Mouse (Mus musculus) retina, embryonic 14.5 days (tissue): ENCODE results near the gene Dapk2.
"Not testable (repeated sequence)": the region's sequence is repeated elsewhere in the genome, so short reads cannot be mapped to it uniquely, and the experiment has no call there.

ENCODE experiments used
- DNase-seq: peaks from one replicate; pipeline ENCODE4 v3.0.0-alpha.2; 2015; ENCODE audit warnings: low spot score

The Dapk2 gene

DNA sequence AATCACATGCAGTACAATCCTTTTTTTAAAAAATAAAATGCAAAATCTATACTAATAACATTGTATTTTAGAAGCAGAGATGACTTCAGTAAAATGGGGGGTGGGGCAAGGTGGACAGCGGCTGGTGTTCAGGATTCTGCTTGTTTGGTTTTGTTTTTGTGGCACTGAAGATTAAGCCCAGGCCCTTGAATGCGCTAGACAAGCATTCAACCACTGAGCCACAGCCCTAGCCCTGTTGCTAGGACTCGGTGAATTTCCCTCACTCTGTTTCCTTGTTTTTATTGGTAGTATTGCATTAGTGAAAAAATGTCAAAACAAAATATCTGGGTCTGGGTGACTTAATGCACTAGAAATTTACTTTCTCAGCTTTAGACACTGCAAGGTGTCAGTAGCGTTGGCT, 118.0 kb downstream of the Dapk2 start:
- no peak for DNase-seq

DNA sequence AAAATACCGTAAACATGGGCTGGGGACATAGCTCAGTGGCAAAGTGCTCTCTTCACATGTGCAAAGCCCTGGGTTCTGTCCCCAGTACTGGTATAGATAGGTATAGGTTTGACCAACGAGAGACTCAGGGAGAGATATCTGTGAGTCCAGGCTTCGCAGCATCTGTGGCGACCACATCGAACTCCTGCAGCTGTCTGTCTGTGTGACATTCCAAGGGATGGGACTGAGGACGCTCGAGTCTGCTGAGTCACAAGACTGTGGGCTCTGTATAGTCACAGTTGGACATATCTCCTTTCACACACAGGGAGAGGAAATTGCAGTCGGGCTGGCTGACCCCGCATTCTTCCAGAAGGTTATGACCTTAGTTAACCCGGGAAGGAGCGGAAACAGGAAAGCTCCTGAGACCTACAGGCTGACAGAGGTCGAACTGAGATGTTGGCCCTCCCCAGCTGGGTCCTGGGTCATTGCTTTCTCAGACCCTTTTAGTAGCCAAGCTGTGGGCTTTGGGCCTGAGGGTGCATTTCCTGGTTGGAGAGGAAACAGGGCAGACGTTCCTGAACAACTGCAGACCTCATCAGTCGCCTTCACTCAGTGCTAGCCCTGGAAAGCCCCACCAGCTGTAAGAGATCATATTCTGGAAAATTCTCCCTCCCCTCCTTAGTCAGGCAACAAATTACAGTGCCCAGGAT, 118.8 kb downstream of the Dapk2 start:
- DNase-seq, result peak; percentile 31

DNA sequence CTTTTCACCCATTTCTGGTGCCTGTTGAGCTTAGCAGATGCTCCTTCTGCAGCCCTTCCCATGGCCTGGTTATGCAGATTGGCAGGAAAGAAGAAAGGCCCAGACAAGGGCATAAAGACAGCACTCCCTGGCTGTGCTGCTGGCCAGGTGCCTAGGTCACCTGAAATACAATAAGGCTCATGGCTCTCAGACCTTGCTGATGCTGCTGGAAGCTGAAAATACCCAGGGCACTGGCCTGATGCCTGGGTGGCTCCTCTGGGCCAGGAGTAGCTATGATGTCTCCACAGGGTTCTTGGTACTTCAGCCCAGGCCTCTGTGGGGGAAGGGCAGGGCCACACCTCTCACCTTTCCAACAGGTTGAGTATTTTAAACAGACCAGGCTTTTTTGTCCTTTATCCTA, 121.6 kb downstream of the Dapk2 start:
- no peak for DNase-seq

DNA sequence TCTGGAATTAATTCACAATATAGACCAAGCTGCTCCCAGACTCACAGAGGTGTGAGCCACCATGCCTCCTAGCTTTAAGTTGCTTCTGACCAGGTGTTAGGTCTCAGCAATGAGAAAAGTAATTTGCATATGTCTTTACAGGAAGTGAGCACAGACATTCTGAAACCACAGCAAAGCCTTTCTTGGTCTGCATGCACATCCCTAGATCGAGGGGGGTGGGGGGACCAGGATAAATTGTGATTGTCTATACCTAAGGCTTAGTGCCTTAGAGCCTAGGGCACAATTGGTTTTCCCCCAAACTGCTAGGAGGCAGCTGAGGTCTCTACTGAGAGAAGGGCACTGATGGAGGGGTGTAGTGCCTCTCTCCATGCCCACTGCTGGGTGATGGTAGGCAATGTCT, 122.5 kb downstream of the Dapk2 start:
- no peak for DNase-seq

DNA sequence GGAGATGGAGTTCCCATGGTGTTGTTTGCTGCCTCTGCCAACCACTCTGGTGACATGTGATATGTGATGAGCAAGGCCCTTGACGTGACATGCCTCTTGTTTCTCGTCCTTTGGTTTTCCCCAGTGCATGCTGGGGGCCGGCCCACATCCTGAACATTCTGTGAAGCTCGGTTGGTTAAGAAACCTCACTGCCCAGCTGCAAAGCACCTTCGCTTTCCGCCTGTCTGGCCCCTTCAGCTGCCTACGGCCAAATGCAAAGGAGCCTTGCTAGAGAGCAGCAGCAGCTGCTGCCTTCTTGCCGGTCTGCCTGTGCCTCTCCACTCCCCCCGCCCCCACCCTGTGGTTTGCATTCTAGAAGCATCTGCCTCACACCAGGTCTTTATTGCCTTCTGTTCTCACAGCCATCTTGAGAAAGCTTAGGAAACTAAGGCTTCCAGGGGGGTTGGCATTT, 123.5 kb downstream of the Dapk2 start:
- DNase-seq, result no peak

DNA sequence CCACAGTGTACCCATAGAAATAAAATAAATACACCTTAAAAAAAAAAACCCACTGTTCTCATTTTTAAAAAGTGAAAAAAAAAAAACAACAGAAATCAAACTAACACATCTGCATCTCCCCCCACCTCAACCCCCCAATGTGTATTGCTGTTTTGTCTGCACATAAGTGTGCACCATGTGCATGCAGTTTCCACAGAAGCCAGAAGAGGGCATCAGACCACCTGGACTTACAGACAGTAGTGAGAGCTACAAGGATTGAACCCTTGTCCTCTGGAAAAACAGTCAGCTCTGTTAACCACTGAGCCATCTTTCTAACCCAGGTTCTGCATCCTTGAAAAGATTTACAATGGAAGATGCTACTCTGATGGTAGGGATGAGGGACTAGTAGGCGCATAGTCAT, 124.6 kb downstream of the Dapk2 start:
- no peak for DNase-seq

DNA sequence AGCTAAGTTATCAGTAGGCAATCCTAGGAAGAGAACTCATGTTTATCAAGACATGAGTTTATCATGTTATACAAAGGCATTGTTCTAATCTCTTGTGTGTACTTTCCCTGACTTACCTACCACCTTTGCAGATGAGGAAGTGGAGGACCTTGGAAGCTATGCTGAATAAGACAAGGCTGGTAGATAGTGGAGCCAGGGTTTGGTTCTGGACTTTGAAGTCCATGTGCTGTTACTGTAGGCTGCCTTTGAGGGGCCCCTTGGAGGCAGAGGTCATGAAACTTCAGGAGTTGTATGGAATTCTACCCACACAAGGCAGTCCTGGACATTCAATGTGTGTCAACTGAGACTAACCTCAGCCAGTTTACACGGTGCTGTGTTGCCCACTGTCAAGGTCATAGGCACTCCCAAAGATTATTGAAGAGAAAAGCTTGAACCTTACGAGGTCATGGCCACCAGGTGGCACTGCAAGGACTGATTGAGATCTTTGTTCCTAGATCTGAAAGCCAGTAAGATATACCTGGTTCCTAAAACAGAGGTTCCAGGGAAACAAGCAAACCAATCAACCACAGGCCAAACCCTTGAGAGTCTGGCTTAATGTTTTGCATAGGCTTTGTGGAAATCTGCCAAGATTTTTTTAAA, 125.7 kb downstream of the Dapk2 start:
- DNase-seq, result peak; percentile 86

DNA sequence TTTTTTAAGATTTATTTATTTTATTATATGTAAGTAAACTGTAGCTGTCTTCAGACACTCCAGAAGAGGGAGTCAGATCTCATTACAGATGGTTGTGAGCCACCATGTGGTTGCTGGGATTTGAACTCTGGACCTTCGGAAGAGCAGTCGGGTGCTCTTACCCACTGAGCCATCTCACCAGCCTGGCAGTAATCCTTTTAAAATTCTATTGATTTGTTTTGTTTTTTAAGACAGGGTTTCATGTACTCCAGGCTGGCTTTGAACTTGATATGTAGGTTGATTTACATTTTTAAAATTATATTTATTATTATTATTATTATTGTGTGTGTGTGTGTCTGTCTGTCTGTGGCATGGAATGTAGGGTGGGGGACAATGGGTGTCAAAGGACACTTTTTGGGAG, 127.2 kb downstream of the Dapk2 start:
- DNase-seq, result not testable (repeated sequence)

DNA sequence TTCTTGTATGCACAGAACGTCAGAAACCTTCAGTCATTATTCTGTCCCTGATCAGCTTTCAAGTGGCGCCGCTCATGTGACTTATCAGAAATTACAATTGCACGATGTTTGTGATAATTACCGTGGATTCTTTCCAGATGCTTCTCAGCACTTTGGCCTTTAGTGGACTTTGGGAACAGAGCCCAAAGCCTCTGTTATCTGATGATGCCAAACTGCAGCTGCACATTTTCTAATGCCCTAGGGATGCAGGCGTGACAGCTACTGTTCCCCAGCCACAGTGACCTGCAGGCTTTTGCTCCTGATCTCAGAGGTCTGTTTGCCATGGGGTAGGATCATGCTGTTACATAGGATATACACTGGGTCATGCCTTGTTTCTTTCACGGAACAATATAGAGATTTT, 127.9 kb downstream of the Dapk2 start:
- DNase-seq, result no peak

DNA sequence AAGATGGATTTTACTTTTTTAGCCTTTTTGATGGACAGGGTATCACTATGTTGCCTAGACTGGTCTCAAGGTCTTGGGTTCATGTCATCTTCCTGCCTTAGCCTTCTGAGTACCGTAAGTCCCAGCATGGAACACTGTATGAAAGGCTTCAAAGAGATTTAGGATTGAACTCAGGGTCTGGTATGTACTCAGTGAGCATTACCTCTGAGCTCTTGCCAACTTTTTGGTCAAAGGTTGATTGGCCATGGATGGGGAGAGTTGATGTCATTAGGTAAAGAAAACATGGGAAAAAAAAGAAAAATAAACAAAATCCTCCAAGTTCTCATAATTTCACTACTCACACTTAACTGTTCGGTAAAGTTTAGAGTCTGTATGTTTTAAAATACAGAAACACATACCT, 132.7 kb downstream of the Dapk2 start:
- no peak for DNase-seq

DNA sequence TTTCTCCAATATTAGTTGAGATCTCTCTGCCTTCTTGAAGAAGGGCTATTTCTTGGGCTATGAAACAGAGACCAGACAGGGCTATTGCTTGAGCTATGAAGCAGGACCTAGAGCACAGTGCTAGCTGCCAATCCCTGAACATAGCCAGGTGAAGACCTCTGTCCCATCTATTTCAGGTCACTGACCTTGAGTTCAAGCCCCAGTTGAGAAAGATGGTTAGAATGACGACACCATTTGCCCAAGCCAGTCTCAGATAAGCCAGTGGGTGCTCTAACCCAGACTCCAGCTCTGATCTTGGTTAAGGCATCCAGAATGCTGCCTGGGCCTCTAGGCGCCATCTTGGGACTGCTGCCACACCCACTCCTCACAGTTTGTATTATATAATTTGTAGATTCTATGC, 135.3 kb downstream of the Dapk2 start:
- DNase-seq, result no peak

DNA sequence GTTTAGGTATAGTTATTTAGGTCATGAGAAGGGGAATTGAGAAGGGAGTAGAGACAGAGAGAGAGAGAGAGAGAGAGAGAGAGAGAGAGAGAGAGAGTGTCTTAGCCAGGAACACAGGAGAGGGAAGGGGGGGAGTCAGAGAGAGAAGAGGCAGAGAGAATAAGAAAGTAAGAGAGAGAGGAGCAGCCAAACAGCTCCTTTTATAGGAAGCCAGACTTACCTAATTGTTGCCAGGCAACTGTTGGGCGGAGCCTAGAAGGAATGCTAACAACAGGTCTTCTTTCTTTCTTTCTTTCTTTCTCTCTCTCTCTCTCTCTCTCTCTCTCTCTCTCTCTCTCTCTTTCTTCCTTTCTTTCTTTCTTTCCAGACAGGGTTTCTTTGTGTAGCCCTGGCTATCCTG, 136.2 kb downstream of the Dapk2 start:
- no peak for DNase-seq

DNA sequence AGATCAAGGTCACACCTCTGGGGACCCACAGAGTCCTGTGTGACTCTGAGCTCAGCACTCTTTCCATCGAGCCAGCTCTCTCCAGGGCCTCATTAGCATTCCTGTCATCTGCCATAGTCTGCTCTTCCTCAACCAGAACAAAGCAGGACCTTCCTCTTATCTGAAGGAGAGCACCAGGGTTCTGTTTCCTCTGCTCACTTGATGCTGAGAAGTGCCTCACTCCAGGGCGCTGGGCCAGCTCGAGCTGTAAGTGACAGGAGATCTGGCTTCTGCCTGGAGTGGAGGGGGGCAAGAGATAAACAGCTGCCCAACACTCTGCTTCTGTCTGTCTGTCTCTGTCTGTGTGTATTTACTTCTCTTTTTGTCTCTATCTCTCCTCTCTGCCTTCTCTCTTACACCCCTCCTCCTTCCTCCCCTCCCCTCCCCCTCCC, 137.0 kb downstream of the Dapk2 start:
- peak; percentile 13 for DNase-seq

DNA sequence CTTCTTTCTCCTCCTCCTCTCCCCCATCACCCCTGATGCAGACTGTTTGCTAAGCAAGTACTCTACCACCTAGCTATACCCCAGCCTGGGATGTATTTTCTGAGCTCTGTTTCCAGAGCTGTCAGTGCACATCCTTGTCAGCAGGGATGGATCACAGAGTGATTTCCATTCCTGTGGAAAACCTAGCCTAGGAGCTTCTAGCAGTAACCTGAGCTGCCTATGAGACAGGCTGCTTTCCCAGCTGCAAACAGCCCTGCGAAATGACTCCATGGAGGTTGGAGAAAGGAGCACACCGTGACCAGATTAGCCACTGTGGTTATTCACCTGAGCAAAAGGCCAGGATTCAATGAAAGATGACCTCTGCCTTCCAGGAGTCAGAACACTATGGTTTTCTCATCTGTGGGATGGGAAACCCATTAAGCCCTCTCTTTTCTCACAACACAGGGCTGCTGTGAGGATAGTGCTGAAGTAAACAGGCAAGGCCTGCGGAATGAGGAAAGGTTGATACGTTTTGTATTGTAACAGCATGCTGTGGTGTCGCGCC, 137.6 kb downstream of the Dapk2 start:
- no peak for DNase-seq

DNA sequence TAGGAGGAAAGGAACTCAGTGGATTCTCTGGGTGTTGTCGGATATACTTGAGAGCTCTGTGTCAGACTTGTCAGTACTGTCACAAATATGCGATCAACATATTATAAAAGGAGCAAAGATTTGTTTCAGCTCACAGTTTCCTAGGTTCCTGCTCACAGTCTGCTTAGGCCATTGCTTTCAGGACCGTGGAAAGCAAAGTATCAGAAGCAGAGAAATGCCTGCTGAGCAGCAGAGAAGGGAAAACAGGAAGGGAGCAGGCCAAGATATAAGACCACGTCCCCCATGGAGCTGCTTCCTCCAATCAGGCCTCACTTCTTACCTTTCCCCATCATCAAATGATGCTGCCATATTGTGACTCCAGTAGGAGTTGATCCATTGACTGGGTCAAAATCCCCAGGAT, 140.8 kb downstream of the Dapk2 start:
- no peak for DNase-seq

DNA sequence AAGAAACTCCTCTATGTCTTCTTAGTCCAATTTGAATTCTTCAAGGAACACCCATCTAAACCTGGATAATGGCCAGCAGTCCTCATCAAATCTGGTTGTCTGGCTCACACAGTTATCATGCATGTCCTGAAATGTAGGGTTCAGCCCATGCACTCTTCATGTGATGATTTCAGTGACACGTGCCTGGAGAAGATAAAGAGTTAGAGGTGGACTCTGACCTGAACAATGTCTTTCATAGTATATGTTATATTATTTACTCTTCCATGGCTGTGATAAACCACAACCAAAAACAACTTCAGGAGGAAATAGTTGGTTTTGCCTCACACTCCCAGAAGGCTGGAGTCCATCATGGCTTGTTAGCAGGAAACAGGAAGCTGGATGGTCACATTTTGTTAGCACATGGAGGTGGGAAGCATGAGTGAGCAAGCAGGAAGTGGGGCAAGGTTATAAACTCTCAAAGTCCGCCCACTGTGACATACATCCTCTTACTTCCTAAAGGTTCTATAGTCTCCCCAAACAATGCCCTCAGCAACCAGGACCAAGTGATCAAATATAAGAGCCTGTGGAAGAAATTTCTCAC, 142.5 kb downstream of the Dapk2 start:
- no peak for DNase-seq

DNA sequence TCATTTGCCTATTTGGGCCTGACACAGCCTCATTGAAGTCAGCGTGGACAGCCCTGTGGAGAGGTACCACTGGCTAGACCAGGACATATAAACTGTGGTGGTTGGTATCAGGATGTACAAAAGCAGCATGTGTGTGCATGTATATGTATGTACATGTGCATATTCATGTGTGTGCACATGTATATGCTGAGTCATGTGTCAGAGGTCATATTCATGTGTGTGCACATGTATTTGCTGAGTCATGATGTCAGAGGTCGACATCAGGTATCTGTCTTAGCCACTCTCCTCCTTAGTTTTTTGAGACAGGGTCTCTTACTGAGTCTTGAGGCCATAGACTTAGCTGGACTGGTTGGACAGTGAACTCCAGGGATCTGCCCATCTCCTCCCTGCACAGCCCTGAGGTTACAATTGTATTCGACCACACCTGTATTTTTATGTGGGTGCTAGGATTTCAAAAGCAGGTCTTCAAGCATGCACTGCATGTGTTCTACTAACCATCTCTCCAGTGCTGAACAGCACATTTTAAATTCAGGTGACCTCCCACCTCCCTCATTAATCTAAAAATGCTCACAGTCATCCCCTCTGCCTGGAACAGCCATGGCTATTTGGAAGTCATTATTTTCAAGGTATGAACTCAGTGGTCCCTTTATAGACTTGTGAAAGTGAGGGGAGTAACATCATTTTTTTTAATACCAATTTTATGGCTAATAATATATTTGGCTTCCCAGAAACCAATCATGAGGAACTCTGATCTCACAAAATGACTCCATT, 146.5 kb downstream of the Dapk2 start:
- DNase-seq, result no peak

DNA sequence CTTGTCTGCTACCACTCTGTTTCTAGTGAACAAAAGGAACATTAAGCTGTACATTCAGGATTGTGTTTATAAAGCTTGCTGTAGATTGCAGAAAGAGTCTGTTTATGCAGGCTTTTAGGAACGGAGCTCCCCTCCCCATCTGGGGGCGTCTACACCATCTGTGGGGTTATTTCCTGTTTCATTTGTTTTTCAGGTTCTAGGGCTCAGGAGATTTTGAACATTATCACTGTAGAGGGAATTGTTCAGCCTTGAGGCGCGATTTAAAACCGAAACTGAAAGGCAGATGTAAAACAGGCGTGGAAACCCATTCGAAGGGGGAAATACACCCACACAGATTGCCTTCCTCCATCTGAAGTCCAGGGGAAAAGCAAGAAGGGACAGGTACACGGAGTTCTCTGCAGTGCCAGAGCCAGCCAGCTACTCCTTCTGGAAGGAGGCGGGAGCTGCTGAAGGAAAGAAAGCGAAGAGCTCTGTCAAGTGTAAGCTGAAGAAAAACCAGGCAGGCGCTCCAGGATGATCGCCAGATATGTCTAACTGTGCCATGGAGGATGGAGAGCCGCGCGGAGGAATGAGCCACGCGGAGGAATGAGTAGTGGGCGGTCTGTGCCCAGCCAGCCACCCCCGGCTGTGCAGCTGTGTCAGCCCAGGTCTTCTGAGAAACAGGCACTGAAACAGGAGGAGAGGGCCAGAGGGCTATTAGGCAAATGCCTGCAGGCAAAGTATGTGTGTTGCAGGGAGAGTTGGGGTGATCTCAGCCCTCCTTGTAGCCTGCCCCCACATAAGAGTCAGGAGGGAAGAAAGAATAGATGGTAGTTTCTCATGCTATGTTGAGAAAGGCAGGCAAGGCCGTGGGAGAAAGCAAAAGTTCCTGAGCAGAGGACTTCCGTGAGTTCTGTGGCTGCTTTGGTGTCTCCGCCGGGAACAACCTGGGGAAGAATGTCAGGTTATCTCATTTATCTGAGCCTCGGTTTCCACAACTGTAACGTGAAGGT, 147.4 kb downstream of the Dapk2 start:
- DNase-seq, result peak; percentile 20

DNA sequence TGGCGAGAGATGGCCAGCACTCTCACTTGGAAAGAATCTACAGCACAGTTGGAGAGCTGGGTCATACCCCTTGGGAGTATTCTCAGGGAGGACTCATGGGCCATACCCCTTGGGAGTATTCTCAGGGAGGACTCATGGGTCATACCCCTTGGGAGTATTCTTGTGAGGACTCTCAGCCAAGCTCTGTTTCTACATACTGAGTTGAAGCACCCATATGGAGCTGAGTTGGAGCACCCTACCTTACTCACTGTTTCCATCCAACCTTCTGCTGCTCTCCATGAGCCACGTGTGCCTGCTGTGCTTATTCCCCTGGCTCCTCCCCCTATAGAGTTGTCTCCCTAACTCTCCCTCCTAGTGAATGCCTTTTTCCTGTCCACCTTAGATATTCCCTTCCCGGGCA, 148.4 kb downstream of the Dapk2 start:
- no peak for DNase-seq

DNA sequence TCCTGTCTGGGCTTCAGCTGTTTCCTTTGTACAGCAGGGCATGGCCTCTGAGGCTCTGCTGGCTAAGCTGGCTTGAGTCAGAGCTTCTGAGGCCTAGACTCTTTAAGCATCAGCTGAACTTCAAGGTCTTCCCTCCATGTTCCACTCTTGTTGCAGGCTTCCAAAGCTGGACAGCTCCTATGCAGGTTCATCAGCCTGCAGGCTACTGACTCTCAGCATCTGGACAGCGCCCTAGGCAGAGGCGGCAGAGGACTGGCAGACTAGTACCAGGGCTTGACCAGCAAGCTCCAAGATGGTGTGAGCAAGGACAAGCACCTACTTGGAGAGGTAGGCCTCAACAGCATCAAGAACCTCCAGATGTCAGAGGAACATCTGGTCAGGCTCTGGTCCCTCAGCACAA, 149.3 kb downstream of the Dapk2 start:
- DNase-seq, result no peak

DNA sequence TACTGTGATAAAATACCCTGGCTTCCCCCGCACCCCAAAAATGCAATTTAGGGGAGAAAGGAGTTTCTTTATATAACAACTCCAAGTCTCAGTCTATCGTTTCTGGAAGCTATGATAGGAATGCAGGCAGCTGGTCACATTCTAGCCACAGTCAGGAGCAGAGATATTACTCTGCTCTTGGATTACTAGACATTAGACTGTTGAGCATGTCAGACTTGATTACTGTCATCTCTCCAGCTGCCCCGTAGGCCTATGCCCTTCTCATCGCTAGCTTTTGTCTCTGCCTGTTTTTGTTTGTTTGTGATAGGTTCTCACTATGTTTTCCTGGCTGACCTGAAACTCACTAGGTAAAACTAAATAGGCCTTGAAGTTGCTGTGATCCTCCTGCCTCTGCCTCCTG, 150.7 kb downstream of the Dapk2 start:
- DNase-seq, result peak; percentile 57
